Mouse (Mus musculus) left cerebral cortex, postnatal 4 days (tissue): Measurements from ENCODE around the gene Casr. TPM values are rescaled to one million over a fixed set of nuclear protein-coding genes. Genes with fewer than 3 reads are reported as not detected.

ENCODE experiments used
- DNase-seq: peaks from one replicate; pipeline ENCODE4 v3.0.0-alpha.2; 2022
- intact Hi-C: fragments of 180-260 bp; cut with DNase I; formaldehyde crosslinking; loops from one replicate; pipeline ENCODE4 v1.15.1; 2025
- total RNA-seq, 2 experiments: library from RNA; stranded (reverse); gene quantifications; 2 replicates each; pipeline ENCODE4 v1.2.3; 2021

The Casr gene
- 1 to 10 TPM; 1.2 to 2.2 TPM for total RNA-seq

DNA sequence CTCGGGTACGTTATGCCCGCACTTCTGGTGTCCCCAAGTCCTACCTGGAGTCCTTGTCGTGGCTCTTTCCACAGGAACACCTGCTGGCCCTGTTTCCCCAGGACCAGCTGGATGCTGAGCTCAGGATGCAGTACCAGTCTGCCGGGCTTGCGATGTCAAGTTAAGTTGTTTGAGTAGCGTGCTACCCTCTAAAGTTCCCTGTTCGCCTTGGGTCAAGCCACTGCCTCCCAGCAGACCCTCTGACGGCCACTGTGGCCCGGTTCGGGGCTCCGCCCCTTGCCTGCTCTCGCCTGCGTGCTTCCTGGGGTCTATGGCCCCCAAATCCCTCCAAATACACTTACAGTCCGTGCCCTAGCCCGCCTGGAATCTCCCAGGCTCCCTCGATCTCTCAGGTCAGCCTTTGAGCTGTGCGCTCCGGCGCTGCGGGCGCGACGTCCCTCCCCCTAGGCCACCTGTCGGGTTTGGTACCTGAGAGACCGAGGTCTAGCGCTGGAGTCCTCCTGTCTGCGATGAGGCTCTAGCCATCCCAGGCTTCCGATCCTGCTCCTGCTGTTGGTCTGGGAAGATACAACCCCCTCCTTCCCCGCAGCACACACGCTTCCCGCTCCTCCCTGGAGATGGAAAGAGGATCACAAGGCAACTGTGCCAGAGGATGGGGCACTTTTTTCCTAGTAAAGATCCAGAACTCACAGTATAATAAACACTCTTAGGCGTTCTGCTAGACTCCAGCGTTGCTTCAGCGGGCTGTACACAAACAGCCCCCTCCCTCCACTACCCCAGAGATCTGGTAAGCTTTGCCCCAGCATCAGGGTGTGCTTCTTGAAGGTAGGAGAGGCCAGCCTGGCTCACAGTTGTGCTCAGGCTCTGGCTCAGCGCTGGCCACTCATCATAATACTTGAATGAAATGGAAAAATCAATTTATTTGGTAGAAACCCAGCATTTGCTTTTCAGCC is at the start of gene Casr:
Gene Casr (minus strand): TSS at position 756 of the 953 bp plus-strand sequence.
- DNase-seq = no peak
- intact Hi-C loops = no loop called here

DNA sequence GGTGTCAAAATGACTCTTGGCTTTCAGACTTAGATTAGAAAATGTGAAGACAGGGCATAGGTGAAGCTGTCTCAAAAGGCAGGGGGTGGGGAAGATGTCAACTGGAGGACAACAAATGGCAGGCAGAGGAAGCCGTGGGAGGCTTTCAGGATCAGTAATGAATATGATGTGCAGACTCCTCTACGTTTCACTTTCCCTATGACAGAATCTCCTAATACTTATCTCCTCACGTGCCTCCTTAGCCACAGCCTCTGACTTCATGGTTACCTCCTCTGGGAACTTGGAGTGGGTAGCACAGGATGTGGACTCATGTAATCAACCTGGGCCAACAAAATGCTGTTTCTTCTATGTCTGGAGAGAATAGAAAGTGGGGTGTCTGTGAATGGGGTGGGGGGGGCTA is 40.7 kb upstream of the Casr start:
- intact Hi-C loops = no loop called here

GRCm38 (mm10) chr16:36598265-36598664 is 36.3 kb upstream of the Casr start:
- no peak for DNase-seq
- intact Hi-C loops = no loop called here

More for the DNA sequence above, 40.7 kb upstream of the Casr start:
- no peak for DNase-seq

- intact Hi-C loops = no loop called here
- DNase-seq = no peak
Measured at GRCm38 (mm10) chr16:36596671-36597410, 34.9 kb upstream of the Casr start.

DNA sequence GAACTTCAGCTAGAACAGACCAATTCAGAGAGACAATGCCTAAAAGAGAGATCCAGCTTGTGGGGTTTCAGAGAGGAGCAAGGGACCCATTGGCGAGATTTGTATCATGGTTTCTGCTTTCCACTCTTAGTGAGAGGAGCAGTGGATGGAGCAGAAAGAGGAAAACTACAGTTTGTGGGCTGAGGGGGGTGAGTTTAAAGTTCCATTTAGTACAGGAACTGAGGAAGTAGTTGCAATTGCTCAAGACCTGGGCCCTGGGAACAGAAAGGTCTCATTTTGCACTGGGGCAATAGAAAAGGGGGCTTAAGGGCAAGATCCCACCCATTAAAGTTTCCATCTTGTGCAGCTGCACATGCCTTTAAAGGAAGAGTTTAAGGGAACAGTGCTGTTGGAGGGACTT is 28.0 kb upstream of the Casr start:
- no peak for DNase-seq
- intact Hi-C loops = no loop called here

DNA sequence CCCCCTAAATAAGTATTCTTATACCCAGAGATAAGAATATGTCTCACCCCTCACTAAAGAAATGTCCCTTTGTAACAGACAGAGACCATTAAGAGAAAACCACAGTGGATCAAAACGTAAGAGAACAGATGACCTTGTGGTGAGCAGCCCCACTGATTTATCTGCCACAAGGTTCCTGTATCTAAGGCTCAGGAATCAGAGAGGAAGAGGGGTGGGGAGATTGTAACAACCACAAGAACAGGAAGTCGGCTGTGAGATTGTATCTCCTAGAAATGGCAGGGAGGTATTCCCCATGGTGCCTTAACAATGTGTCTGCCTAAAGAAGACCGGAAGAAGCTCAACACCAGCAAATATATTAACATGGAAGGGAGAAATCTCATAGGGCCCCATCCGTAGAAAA is 26.0 kb upstream of the Casr start:
- intact Hi-C loops = no loop called here
- no peak for DNase-seq

- DNase-seq = no peak
- intact Hi-C loops = no loop called here
Measured at GRCm38 (mm10) chr16:36582073-36582472, 20.1 kb upstream of the Casr start.

- no peak for DNase-seq
- intact Hi-C loops = no loop called here
Measured at GRCm38 (mm10) chr16:36571942-36572341, 10.0 kb upstream of the Casr start.

DNA sequence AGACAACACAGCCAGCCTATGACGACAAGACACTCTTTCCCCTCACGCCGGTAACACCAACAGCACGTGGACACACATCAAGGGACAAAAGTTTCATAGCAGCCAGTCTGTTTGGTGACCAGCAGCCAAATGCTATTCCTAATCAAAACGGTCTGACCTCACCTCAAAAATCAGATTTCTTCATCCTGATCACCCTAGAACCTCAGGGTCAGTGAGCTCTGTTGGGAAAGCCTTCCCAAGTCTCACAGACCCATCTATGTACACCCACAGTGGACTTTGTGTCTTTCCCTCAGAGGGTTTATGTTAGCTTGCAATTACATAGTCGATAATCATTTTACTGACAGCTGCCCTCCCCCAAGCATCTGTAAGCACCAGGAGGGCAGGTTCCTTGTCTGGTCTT is 2.4 kb downstream of the Casr start:
- intact Hi-C loops = no loop called here

GRCm38 (mm10) chr16:36555672-36556165 is 6.2 kb downstream of the Casr start:
- DNase-seq = no peak
- intact Hi-C loops = no loop called here

More for the DNA sequence above, 2.4 kb downstream of the Casr start:
- DNase-seq = no peak

DNA sequence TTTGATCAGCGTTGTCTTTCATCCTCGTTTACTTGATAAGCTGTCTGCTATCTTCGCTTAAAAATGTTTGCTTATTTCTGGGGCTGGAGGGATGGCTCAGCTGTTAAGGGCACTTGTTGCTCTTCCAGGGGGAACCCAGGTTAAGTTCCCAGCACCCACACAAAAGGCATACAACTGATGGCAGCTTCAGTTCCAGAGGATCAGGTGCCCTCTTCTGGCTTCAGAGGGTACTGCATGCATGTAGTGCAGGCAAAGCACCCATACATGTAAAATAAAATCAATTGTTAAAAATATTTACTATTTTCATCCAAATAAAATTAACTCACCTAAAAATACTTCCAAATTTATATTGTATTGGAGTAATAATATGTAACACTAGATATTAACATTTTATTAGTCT is 8.3 kb downstream of the Casr start:
- intact Hi-C loops = no loop called here
- DNase-seq = no peak

DNA sequence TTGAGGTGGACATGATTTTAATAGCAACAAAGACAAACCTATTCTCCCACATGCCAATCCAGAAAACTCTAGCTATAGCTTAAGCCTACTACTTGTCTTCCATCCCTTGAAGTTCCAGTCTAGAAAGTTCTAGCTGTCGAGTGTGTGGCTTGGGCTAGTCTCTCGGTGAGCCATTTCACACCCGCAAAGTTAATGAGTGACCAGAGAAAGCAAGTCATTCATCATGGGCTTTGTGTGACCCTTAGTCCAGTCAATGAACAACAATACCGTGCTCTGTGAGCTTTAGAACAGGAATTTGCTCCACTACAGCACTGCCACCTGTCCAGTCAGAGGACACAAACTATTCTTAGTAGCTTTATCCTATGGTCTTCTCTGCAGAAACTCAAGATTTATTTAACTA is 16.6 kb downstream of the Casr start:
- no peak for DNase-seq
- intact Hi-C loops = no loop called here

DNA sequence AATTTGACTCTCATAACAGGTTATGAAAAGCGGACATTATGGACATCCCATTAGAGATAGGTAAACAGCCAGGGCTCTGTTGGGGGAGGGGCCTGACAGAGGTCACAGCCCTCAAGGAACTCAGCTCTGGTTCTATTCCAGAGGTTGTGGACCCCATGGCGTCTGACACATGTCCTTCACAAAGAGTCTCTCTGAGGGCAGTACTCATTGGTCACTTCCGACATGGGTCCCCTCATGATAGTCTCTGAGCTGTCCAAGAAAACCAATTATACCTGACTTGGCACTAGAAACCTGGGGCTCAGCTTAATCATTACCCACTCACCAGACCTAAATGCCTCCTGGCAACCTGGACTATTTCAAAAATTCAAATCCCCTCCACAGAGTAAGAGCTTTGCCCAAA is 18.9 kb downstream of the Casr start:
- intact Hi-C loops = no loop called here
- DNase-seq = no peak

DNA sequence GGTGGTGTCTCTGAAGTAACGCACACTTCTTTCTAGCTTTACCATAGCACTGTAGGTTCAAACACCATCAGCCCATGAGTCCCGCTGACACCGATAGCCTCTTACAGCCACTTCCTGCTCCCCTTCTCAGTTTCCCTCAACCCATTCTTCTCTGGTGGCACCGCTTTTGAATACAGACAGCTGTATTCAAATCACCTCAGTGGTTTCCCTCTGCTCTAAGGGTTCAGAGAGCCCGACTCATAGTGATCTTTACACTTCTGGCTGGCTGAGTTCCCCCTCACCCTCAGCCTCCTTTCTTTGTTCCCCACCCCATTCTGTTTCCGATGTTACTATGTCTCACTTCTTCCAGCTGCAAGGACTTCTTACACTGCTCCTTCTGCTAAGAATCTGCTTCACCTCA is 21.1 kb downstream of the Casr start:
- intact Hi-C loops = no loop called here
- no peak for DNase-seq

DNA sequence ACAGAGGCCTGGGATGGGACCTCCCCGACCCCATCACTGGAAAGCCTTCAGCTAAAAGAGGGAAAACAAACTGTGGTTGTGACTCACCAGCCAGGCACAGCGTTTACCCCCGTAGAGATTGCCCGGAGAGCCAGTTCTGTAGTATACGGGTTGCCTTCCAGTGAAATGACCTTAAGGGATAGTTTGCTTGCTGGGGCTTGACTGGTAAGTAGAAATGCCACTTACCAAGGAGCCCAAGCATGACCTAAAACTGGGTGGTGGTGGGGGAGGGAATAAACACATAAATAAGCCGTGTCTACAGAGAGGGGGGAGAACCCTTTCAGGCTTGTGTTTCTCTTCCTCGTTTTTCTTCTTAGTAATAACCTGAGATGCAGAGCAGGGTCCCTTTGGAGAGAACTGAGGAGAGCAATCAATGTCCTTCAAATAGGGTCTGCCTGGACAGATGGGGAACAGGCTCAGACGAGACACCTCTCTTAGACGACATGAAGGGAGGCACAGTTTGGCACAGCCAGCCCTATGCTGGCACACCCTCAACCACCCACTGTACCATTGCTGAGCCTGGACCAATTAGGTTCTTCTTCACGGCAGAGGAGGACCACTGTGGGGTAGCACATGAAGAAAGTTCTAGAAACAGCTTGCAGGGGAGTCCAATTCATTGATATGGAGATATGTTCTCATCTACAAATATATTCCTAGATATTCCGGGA is 28.8 kb downstream of the Casr start:
- DNase-seq = peak; percentile 4
- intact Hi-C loops = no loop called here

DNA sequence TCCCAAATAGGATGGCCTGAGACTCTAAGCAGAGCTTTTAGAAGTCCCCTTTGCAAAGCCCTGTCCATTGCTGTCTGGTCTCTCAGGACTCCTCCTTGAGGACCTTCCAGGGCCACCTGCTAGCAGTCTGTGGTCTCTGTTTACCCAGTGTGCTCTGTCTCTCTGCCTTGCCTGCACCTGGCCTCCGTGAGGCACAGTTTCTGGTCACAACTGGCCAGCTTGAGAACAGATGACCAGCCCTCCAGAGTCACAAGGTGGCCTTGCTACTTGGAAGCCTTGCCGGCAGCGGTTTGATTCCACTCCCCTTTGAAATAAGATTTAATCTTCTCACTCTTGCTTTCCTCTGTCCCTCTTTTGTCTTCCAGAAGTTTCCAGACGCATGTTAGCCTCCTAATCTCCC is 29.9 kb downstream of the Casr start:
- intact Hi-C loops = no loop called here
- DNase-seq = no peak

- DNase-seq = no peak
- intact Hi-C loops = no loop called here
Measured at GRCm38 (mm10) chr16:36531630-36532029, 30.3 kb downstream of the Casr start.

- intact Hi-C loops = no loop called here
- no peak for DNase-seq
Measured at GRCm38 (mm10) chr16:36530566-36531552, 31.1 kb downstream of the Casr start.

- intact Hi-C loops = no loop called here
- no peak for DNase-seq
Measured at GRCm38 (mm10) chr16:36528822-36529221, 33.1 kb downstream of the Casr start.
